Mouse (Mus musculus) olfactory bulb, adult 2 months (tissue): ENCODE results near the gene Nrp2.

ENCODE experiments used
- CTCF ChIP-seq: fragments of 200-500 bp; IDR thresholded peaks from 2 replicates; pipeline ENCODE4 v1.5.1; 2012; ENCODE audit warnings: low read depth, mild to moderate bottlenecking, low read length, moderate library complexity; ENCODE audit not compliant: insufficient read depth
- POLR2A ChIP-seq: fragments of 200-500 bp; IDR thresholded peaks from 2 replicates; pipeline ENCODE4 v1.6.1; 2012; ENCODE audit warnings: mild to moderate bottlenecking, low read depth, low read length, moderate library complexity; ENCODE audit not compliant: insufficient read depth

DNA sequence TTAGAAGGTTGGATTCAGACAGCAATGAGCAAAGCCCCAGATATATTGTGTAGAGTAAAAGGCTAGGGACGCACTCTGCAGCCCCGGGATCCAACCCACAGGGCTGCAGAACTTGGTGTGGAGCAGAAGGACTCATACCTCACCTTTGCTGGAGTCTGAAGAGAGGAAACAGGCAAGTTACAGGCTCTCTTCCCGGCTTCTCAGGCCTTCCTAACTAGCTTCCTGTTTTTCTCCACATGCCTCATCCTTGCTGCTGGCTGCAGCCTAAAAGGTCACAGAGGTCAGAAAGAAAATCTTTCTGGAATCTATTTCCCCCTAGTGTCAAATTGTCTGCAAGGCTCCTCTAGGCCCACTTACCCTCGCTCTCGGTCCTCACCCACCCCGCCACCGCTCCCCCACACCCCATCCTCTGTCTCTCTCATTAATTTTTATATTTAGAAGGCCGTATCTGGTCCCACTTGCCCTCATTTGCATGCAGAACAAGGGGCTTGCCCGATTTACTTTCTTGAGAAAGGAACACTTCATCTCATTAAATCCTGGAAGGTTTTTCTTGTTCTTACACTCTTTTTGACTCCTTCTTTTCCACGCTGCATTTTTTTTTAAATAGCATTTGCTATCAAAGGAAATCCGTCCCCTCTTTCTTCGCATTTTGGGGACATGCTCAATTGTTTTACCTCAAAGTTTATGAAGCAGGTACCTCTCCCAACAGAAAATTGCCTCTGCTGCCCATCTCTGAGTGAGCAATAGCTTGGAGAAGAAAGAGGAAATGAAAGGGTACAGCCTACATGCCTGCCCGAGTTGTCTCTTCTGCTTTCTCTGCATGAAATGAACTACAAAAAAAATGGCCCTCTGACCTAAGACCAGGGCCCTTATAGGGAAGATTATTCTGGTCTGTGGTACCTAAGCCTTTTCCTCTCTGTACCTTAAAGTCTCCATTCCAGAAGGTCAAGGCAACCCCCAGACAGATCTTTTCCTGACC lies 17.9 kb downstream of the Nrp2 start:
- no peak for TF ChIP-seq POLR2A
- no peak for TF ChIP-seq CTCF
